Mouse (Mus musculus): ENCODE measurements around the gene Oxld1.

Oxld1 gene

GRCm38 (mm10) chr11:120457772-120458751 lies at the start of gene Oxld1, which contains the start of gene Ccdc137:
Oxld1 (minus strand) TSS chr11:120458068.
Ccdc137 (plus strand) TSS chr11:120458115.
- peak; percentile 66 for DNase-seq (ENCODE audit: low read depth, low spot score)

- DNase-seq (ENCODE audit: low read depth, low spot score), result no peak
These were observed 49.0 kb upstream of the Oxld1 start for GRCm38 (mm10) chr11:120506899-120507298.

- no peak for DNase-seq (ENCODE audit: low read depth, low spot score)
These were observed 47.8 kb upstream of the Oxld1 start for GRCm38 (mm10) chr11:120505661-120506060.

- DNase-seq (ENCODE audit: low read depth, low spot score), result no peak
These were observed 43.8 kb upstream of the Oxld1 start for GRCm38 (mm10) chr11:120501701-120502100.

- DNase-seq (ENCODE audit: low read depth, low spot score), result no peak
These were observed 43.1 kb upstream of the Oxld1 start for GRCm38 (mm10) chr11:120501018-120501417.

GRCm38 (mm10) chr11:120500357-120500756 lies 42.5 kb upstream of the Oxld1 start:
- no peak for DNase-seq (ENCODE audit: low read depth, low spot score)

- no peak for DNase-seq (ENCODE audit: low read depth, low spot score)
These were observed 42.0 kb upstream of the Oxld1 start for GRCm38 (mm10) chr11:120499894-120500293.

- DNase-seq (ENCODE audit: low read depth, low spot score), result no peak
These were observed 41.0 kb upstream of the Oxld1 start for GRCm38 (mm10) chr11:120498891-120499290.

- no peak for DNase-seq (ENCODE audit: low read depth, low spot score)
These were observed 40.4 kb upstream of the Oxld1 start for GRCm38 (mm10) chr11:120498226-120498625.

- no peak for DNase-seq (ENCODE audit: low read depth, low spot score)
These were observed 39.6 kb upstream of the Oxld1 start for GRCm38 (mm10) chr11:120497436-120497835.

- DNase-seq (ENCODE audit: low read depth, low spot score), result no peak
These were observed 36.0 kb upstream of the Oxld1 start for GRCm38 (mm10) chr11:120493911-120494310.

GRCm38 (mm10) chr11:120493351-120493750 lies 35.5 kb upstream of the Oxld1 start:
- no peak for DNase-seq (ENCODE audit: low read depth, low spot score)

GRCm38 (mm10) chr11:120492878-120493203 lies 35.0 kb upstream of the Oxld1 start:
- DNase-seq (ENCODE audit: low read depth, low spot score), result no peak

- DNase-seq (ENCODE audit: low read depth, low spot score), result no peak
These were observed 34.4 kb upstream of the Oxld1 start for GRCm38 (mm10) chr11:120492024-120492877.

- peak; percentile 81 for DNase-seq (ENCODE audit: low read depth, low spot score)
These were observed 33.6 kb upstream of the Oxld1 start, which contains the start of gene Slc25a10 for GRCm38 (mm10) chr11:120491317-120492023. Slc25a10 (plus strand) TSS chr11:120491840.

GRCm38 (mm10) chr11:120490291-120491046 lies 32.6 kb upstream of the Oxld1 start:
- no peak for DNase-seq (ENCODE audit: low read depth, low spot score)

- DNase-seq (ENCODE audit: low read depth, low spot score), result peak; percentile 78
These were observed 31.3 kb upstream of the Oxld1 start for GRCm38 (mm10) chr11:120489054-120489761.

GRCm38 (mm10) chr11:120488516-120488915 lies 30.6 kb upstream of the Oxld1 start:
- no peak for DNase-seq (ENCODE audit: low read depth, low spot score)

GRCm38 (mm10) chr11:120485251-120485650 lies 27.4 kb upstream of the Oxld1 start:
- DNase-seq (ENCODE audit: low read depth, low spot score), result no peak
